Mouse (Mus musculus): ENCODE measurements around the gene Pkig. TPM values are rescaled to one million over a fixed set of nuclear protein-coding genes. Genes with fewer than 3 reads are reported as not detected.

The Pkig gene
- polyA plus RNA-seq, 1 experiment from 2014 or later: 173 TPM

- Histone ChIP-seq H3K9ac (replicated peaks; ENCODE audit: low read length) (no peak overlapping the region), H3K36me3 (replicated peaks; ENCODE audit: control insufficient read depth, insufficient read depth, low read depth, low read length) (no peaks in the 10 kb centered on the region), H3K4me2 (ENCODE audit: low read depth, low read length) (no peak overlapping the region), H3K27me3 (ENCODE audit: control insufficient read depth, insufficient read depth, low read length) (no peaks in the 10 kb centered on the region), H3K27ac (replicated peaks; ENCODE audit: low read depth, low read length) (no peak overlapping the region), H3K4me1 (ENCODE audit: control insufficient read depth, insufficient read depth, low read length) (no peaks in the 10 kb centered on the region), H3K9me3 (replicated peaks; ENCODE audit: control insufficient read depth, low read length) (no peaks in the 10 kb centered on the region), H3K4me3 (ENCODE audit: low read depth, low read length) (no peak overlapping the region)
- no peak for ATAC-seq (replicated peaks; ENCODE audit: insufficient number of reproducible peaks, low FRiP score, low TSS enrichment, low read depth)
- 30% methylated on average over 2 of the region's 2 CpGs for WGBS
- no peak for DNase-seq (ENCODE audit: low spot score)
Measured at GRCm38 (mm10) chr2:163696763-163697162, 38.6 kb downstream of the Pkig start.

- Histone ChIP-seq H3K9ac (replicated peaks; ENCODE audit: low read length) (no peak overlapping the region), H3K36me3 (replicated peaks; ENCODE audit: control insufficient read depth, insufficient read depth, low read depth, low read length) (no peaks in the 10 kb centered on the region), H3K4me1 (ENCODE audit: control insufficient read depth, insufficient read depth, low read length) (no peaks in the 10 kb centered on the region), H3K27ac (replicated peaks; ENCODE audit: low read depth, low read length) (no peak overlapping the region), H3K4me2 (ENCODE audit: low read depth, low read length) (no peak overlapping the region), H3K27me3 (ENCODE audit: control insufficient read depth, insufficient read depth, low read length) (no peaks in the 10 kb centered on the region), H3K9me3 (replicated peaks; ENCODE audit: control insufficient read depth, low read length) (no peaks in the 10 kb centered on the region), H3K4me3 (ENCODE audit: low read depth, low read length) (no peak overlapping the region)
- DNase-seq (ENCODE audit: low spot score): no peak
- 66% methylated on average over 13 of the region's 16 CpGs for WGBS
- no peak for ATAC-seq (replicated peaks; ENCODE audit: insufficient number of reproducible peaks, low FRiP score, low TSS enrichment, low read depth)
Measured at GRCm38 (mm10) chr2:163697764-163698480, 39.7 kb downstream of the Pkig start.

GRCm38 (mm10) chr2:163699078-163699780 lies 41.0 kb downstream of the Pkig start:
- no peak overlapping the region for H3K4me3 ChIP-seq (ENCODE audit: low read depth, low read length)
- ATAC-seq (replicated peaks; ENCODE audit: insufficient number of reproducible peaks, low FRiP score, low TSS enrichment, low read depth) (0 out of 2 replicates have a peak, but pooled peaks have one; percentile 9), DNase-seq (ENCODE audit: low spot score) (no peak)
- 88% methylated on average over 11 of the region's 11 CpGs for WGBS
- no peak overlapping the region for H3K9ac ChIP-seq (replicated peaks; ENCODE audit: low read length)
- no peak overlapping the region for H3K27ac ChIP-seq (replicated peaks; ENCODE audit: low read depth, low read length)
- no peaks in the 10 kb centered on the region for H3K4me1 ChIP-seq (ENCODE audit: control insufficient read depth, insufficient read depth, low read length)
- no peaks in the 10 kb centered on the region for H3K36me3 ChIP-seq (replicated peaks; ENCODE audit: control insufficient read depth, insufficient read depth, low read depth, low read length)
- no peaks in the 10 kb centered on the region for H3K9me3 ChIP-seq (replicated peaks; ENCODE audit: control insufficient read depth, low read length)
- H3K4me2 ChIP-seq (ENCODE audit: low read depth, low read length): no peak overlapping the region
- H3K27me3 ChIP-seq (ENCODE audit: control insufficient read depth, insufficient read depth, low read length): no peaks in the 10 kb centered on the region

- no peak overlapping the region for H3K4me2 ChIP-seq (ENCODE audit: low read depth, low read length)
- H3K4me1 ChIP-seq (ENCODE audit: control insufficient read depth, insufficient read depth, low read length): no peaks in the 10 kb centered on the region
- H3K36me3 ChIP-seq (replicated peaks; ENCODE audit: control insufficient read depth, insufficient read depth, low read depth, low read length): no peaks in the 10 kb centered on the region
- H3K27ac ChIP-seq (replicated peaks; ENCODE audit: low read depth, low read length): no peak overlapping the region
- 69% methylated on average over 7 of the region's 7 CpGs for WGBS
- ATAC-seq (replicated peaks; ENCODE audit: insufficient number of reproducible peaks, low FRiP score, low TSS enrichment, low read depth) (no peak), DNase-seq (ENCODE audit: low spot score) (no peak)
- no peaks in the 10 kb centered on the region for H3K9me3 ChIP-seq (replicated peaks; ENCODE audit: control insufficient read depth, low read length)
- H3K4me3 ChIP-seq (ENCODE audit: low read depth, low read length): no peak overlapping the region
- H3K27me3 ChIP-seq (ENCODE audit: control insufficient read depth, insufficient read depth, low read length): no peaks in the 10 kb centered on the region
- no peak overlapping the region for H3K9ac ChIP-seq (replicated peaks; ENCODE audit: low read length)
Measured at GRCm38 (mm10) chr2:163702431-163702830, 44.2 kb downstream of the Pkig start.

GRCm38 (mm10) chr2:163702921-163703320 lies 44.7 kb downstream of the Pkig start:
- no peaks in the 10 kb centered on the region for H3K9me3 ChIP-seq (replicated peaks; ENCODE audit: control insufficient read depth, low read length)
- H3K36me3 ChIP-seq (replicated peaks; ENCODE audit: control insufficient read depth, insufficient read depth, low read depth, low read length): no peaks in the 10 kb centered on the region
- no peak for ATAC-seq (replicated peaks; ENCODE audit: insufficient number of reproducible peaks, low FRiP score, low TSS enrichment, low read depth)
- no peak overlapping the region for H3K9ac ChIP-seq (replicated peaks; ENCODE audit: low read length)
- no peak overlapping the region for H3K4me2 ChIP-seq (ENCODE audit: low read depth, low read length)
- H3K4me1 ChIP-seq (ENCODE audit: control insufficient read depth, insufficient read depth, low read length): no peaks in the 10 kb centered on the region
- DNase-seq (ENCODE audit: low spot score): no peak
- WGBS: 84% methylated on average over 5 of the region's 5 CpGs
- H3K27me3 ChIP-seq (ENCODE audit: control insufficient read depth, insufficient read depth, low read length): no peaks in the 10 kb centered on the region
- H3K4me3 ChIP-seq (ENCODE audit: low read depth, low read length): no peak overlapping the region
- no peak overlapping the region for H3K27ac ChIP-seq (replicated peaks; ENCODE audit: low read depth, low read length)

- ATAC-seq (replicated peaks; ENCODE audit: insufficient number of reproducible peaks, low FRiP score, low TSS enrichment, low read depth): no peak
- DNase-seq (ENCODE audit: low spot score): no peak
- no peaks in the 10 kb centered on the region for H3K9me3 ChIP-seq (replicated peaks; ENCODE audit: control insufficient read depth, low read length)
- H3K9ac ChIP-seq (replicated peaks; ENCODE audit: low read length): no peak overlapping the region
- no peak overlapping the region for H3K4me3 ChIP-seq (ENCODE audit: low read depth, low read length)
- H3K4me1 ChIP-seq (ENCODE audit: control insufficient read depth, insufficient read depth, low read length): no peaks in the 10 kb centered on the region
- no peaks in the 10 kb centered on the region for H3K36me3 ChIP-seq (replicated peaks; ENCODE audit: control insufficient read depth, insufficient read depth, low read depth, low read length)
- no peak overlapping the region for H3K27ac ChIP-seq (replicated peaks; ENCODE audit: low read depth, low read length)
- H3K4me2 ChIP-seq (ENCODE audit: low read depth, low read length): no peak overlapping the region
- WGBS: 90% methylated on average over 5 of the region's 5 CpGs
- no peaks in the 10 kb centered on the region for H3K27me3 ChIP-seq (ENCODE audit: control insufficient read depth, insufficient read depth, low read length)
Measured at GRCm38 (mm10) chr2:163703599-163704260, 45.5 kb downstream of the Pkig start.

GRCm38 (mm10) chr2:163708321-163708720 lies 50.1 kb downstream of the Pkig start:
- no peak overlapping the region for H3K27ac ChIP-seq (replicated peaks; ENCODE audit: low read depth, low read length)
- ATAC-seq (replicated peaks; ENCODE audit: insufficient number of reproducible peaks, low FRiP score, low TSS enrichment, low read depth): no peak
- H3K9me3 ChIP-seq (replicated peaks; ENCODE audit: control insufficient read depth, low read length): no peaks in the 10 kb centered on the region
- H3K36me3 ChIP-seq (replicated peaks; ENCODE audit: control insufficient read depth, insufficient read depth, low read depth, low read length): no peaks in the 10 kb centered on the region
- WGBS: 85% methylated on average over 5 of the region's 5 CpGs
- no peak overlapping the region for H3K4me2 ChIP-seq (ENCODE audit: low read depth, low read length)
- H3K9ac ChIP-seq (replicated peaks; ENCODE audit: low read length): no peak overlapping the region
- no peak overlapping the region for H3K4me3 ChIP-seq (ENCODE audit: low read depth, low read length)
- DNase-seq (ENCODE audit: low spot score): no peak
- no peaks in the 10 kb centered on the region for H3K27me3 ChIP-seq (ENCODE audit: control insufficient read depth, insufficient read depth, low read length)
- H3K4me1 ChIP-seq (ENCODE audit: control insufficient read depth, insufficient read depth, low read length): no peaks in the 10 kb centered on the region

- Histone ChIP-seq H3K4me2 (ENCODE audit: low read depth, low read length) (no peak overlapping the region), H3K4me3 (ENCODE audit: low read depth, low read length) (no peak overlapping the region), H3K4me1 (ENCODE audit: control insufficient read depth, insufficient read depth, low read length) (no peaks in the 10 kb centered on the region), H3K27ac (replicated peaks; ENCODE audit: low read depth, low read length) (no peak overlapping the region), H3K9me3 (replicated peaks; ENCODE audit: control insufficient read depth, low read length) (no peaks in the 10 kb centered on the region), H3K9ac (replicated peaks; ENCODE audit: low read length) (no peak overlapping the region), H3K27me3 (ENCODE audit: control insufficient read depth, insufficient read depth, low read length) (no peaks in the 10 kb centered on the region), H3K36me3 (replicated peaks; ENCODE audit: control insufficient read depth, insufficient read depth, low read depth, low read length) (no peaks in the 10 kb centered on the region)
- no peak for DNase-seq (ENCODE audit: low spot score)
- WGBS: 94% methylated on average over 4 of the region's 6 CpGs
- ATAC-seq (replicated peaks; ENCODE audit: insufficient number of reproducible peaks, low FRiP score, low TSS enrichment, low read depth): no peak
Measured at GRCm38 (mm10) chr2:163708763-163709250, 50.6 kb downstream of the Pkig start.

Measured in embryonic facial prominence, embryonic 11.5 days (tissue).